Mouse (Mus musculus): ENCODE data around the gene Tmprss13. TPM values are rescaled to one million over a fixed set of nuclear protein-coding genes. Genes with fewer than 3 reads are reported as not detected.

The Tmprss13 gene
- total RNA-seq (2014; rRNA removed) (not detected in 2 replicates), polyA plus RNA-seq (2012; rRNA removed) (not detected in 2 replicates)

DNA sequence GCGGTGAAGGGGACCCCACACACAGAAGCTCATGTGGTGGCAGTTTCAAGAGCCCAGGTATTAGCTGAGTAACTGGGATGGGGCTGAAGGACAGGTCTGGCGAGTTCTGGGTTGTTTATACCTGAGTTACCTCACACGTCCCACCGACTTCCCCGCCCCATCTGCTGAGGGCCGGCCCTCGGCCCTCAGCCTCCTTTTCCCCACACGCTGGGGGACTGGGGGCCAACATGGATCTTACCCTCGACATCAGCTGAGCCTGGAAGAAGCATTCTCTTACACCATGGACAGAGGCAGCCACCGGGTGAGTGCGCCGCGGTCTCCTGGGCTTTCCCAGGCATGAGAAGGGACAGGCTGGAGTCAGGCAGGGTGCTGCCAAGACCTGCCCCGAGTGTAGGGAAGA, at the start of gene Tmprss13:
Tmprss13 (plus strand) TSS at position 246 of the 400 bp plus-strand sequence.
- Histone ChIP-seq H3K36me3 (ENCODE audit: control insufficient read depth, insufficient read depth, low read length) (no peaks in the 10 kb centered on the region), H3K9ac (ENCODE audit: low read depth, low read length) (no peak within 1 kb of the TSS), H3K79me2 (ENCODE audit: control insufficient read depth, insufficient read depth, low read length) (no peaks in the 10 kb centered on the region), H3K4me1 (ENCODE audit: control insufficient read depth, insufficient read depth, low read length) (no peaks in the 10 kb centered on the region), H3K27ac (replicated peaks; ENCODE audit: insufficient read depth, low read depth, low read length) (no peak within 1 kb of the TSS), H3K27me3 (ENCODE audit: control insufficient read depth, insufficient read depth, low read length) (no peaks in the 10 kb centered on the region), H3K4me3 (ENCODE audit: insufficient read depth, low read depth, low read length) (no peak within 1 kb of the TSS)
- no peak for TF ChIP-seq POLR2A (IDR thresholded peaks at IDR 0.05; ENCODE audit: extremely low read depth, insufficient read depth, low read length)
- no peak for TF ChIP-seq CTCF (IDR thresholded peaks at IDR 0.05; ENCODE audit: low read depth, low read length)
- no peak for DNase-seq (ENCODE audit: extremely low read depth, low read depth, low spot score)
- 21% methylated on average over 14 of the region's 14 CpGs for WGBS

GRCm38 (mm10) chr9:45272213-45272612, 46.7 kb upstream of the Tmprss13 start:
- H3K27ac ChIP-seq (replicated peaks; ENCODE audit: insufficient read depth, low read depth, low read length) = no peak overlapping the region
- DNase-seq (ENCODE audit: extremely low read depth, low read depth, low spot score) = no peak
- H3K79me2 ChIP-seq (ENCODE audit: control insufficient read depth, insufficient read depth, low read length) = 0 out of 2 replicates have a peak, but pooled peaks cover 2% of the 10 kb centered on the region
- TF ChIP-seq POLR2A (IDR thresholded peaks at IDR 0.05; ENCODE audit: extremely low read depth, insufficient read depth, low read length) (no peak), CTCF (IDR thresholded peaks at IDR 0.05; ENCODE audit: low read depth, low read length) (no peak)
- H3K9ac ChIP-seq (ENCODE audit: low read depth, low read length) = no peak overlapping the region
- peaks cover 3% of the 10 kb centered on the region; the same call in 1 of the 2 replicates for H3K27me3 ChIP-seq (ENCODE audit: control insufficient read depth, insufficient read depth, low read length)
- peaks cover 2% of the 10 kb centered on the region; the same call in 1 of the 2 replicates for H3K4me1 ChIP-seq (ENCODE audit: control insufficient read depth, insufficient read depth, low read length)
- no peaks in the 10 kb centered on the region for H3K36me3 ChIP-seq (ENCODE audit: control insufficient read depth, insufficient read depth, low read length)
- no peak overlapping the region for H3K4me3 ChIP-seq (ENCODE audit: insufficient read depth, low read depth, low read length)
- WGBS = 56% methylated on average over 5 of the region's 5 CpGs

DNA sequence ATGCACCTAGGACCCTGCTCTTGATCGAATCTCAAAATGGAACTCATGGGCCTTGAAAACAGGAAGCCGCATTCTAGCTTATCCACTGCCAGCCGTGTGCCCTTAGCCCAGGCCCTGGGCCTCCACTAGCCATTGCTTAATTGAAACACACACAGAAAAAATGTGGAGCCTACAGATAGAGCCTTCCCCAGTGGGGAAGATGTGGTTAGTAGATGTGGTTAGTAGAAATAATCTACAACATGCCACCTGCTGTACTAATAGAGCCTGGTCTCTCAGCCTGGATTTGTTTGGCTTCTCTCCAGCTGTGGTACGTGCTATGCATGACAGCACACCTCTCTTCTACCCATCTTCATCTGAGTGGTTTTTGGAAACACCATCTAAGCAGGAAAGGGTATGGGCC, 44.7 kb upstream of the Tmprss13 start:
- no peak overlapping the region for H3K4me3 ChIP-seq (ENCODE audit: insufficient read depth, low read depth, low read length)
- 78% methylated on average over 4 of the region's 4 CpGs for WGBS
- DNase-seq (ENCODE audit: extremely low read depth, low read depth, low spot score) = no peak
- H3K27me3 ChIP-seq (ENCODE audit: control insufficient read depth, insufficient read depth, low read length) = no peaks in the 10 kb centered on the region
- H3K36me3 ChIP-seq (ENCODE audit: control insufficient read depth, insufficient read depth, low read length) = no peaks in the 10 kb centered on the region
- H3K9ac ChIP-seq (ENCODE audit: low read depth, low read length) = no peak overlapping the region
- H3K79me2 ChIP-seq (ENCODE audit: control insufficient read depth, insufficient read depth, low read length) = no peaks in the 10 kb centered on the region
- TF ChIP-seq POLR2A (IDR thresholded peaks at IDR 0.05; ENCODE audit: extremely low read depth, insufficient read depth, low read length) = no peak
- no peak for TF ChIP-seq CTCF (IDR thresholded peaks at IDR 0.05; ENCODE audit: low read depth, low read length)
- H3K4me1 ChIP-seq (ENCODE audit: control insufficient read depth, insufficient read depth, low read length) = peaks cover 2% of the 10 kb centered on the region; the same call in 1 of the 2 replicates
- H3K27ac ChIP-seq (replicated peaks; ENCODE audit: insufficient read depth, low read depth, low read length) = no peak overlapping the region; the same call in 1 of the 2 replicates

DNA sequence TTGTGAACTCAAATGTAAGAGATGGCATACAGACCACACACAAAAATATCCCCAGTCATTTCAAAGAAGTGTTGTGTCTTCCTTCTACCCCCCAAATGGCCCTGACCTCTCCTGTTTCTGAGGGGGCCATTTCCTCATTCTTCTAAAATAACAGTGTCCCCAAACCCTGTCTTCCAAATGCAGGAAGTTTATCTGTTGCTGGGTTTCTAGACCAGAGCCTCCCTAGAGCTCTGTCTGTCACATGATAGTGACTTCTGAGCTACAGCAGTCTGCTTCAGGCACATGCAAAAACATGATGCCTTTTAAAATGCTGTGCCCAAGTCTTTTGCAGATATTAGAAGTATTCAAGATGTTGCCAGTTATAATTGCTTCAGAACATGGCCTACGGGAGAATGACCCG, 44.3 kb upstream of the Tmprss13 start:
- WGBS = 88% methylated on average over 2 of the region's 2 CpGs
- Histone ChIP-seq H3K4me3 (ENCODE audit: insufficient read depth, low read depth, low read length) (no peak overlapping the region), H3K79me2 (ENCODE audit: control insufficient read depth, insufficient read depth, low read length) (no peaks in the 10 kb centered on the region), H3K9ac (ENCODE audit: low read depth, low read length) (no peak overlapping the region), H3K4me1 (ENCODE audit: control insufficient read depth, insufficient read depth, low read length) (peaks cover 2% of the 10 kb centered on the region; the same call in 1 of the 2 replicates), H3K36me3 (ENCODE audit: control insufficient read depth, insufficient read depth, low read length) (no peaks in the 10 kb centered on the region), H3K27me3 (ENCODE audit: control insufficient read depth, insufficient read depth, low read length) (no peaks in the 10 kb centered on the region), H3K27ac (replicated peaks; ENCODE audit: insufficient read depth, low read depth, low read length) (no peak overlapping the region)
- no peak for TF ChIP-seq CTCF (IDR thresholded peaks at IDR 0.05; ENCODE audit: low read depth, low read length)
- TF ChIP-seq POLR2A (IDR thresholded peaks at IDR 0.05; ENCODE audit: extremely low read depth, insufficient read depth, low read length) = no peak
- no peak for DNase-seq (ENCODE audit: extremely low read depth, low read depth, low spot score)

DNA sequence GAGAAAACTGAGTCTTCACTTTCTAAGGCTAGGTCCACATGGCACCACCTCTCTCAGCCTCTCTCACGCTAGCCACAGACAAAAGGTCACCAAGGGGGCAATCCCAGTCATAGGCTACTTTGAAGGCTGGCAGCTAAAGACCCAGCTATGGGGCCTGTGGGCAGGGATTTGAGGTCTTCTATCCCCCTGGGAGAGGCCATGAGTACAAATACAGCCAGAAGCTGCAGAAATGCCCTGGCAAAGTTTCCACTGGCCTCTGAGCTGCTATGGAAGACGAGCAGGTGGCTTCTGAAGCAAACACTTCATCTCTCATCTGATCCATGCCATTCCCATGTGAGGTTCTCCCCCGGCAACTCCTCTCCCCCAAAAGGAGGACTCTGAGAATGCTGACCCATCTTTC, 38.8 kb upstream of the Tmprss13 start:
- Histone ChIP-seq H3K36me3 (ENCODE audit: control insufficient read depth, insufficient read depth, low read length) (no peaks in the 10 kb centered on the region), H3K9ac (ENCODE audit: low read depth, low read length) (no peak overlapping the region), H3K79me2 (ENCODE audit: control insufficient read depth, insufficient read depth, low read length) (no peaks in the 10 kb centered on the region), H3K4me3 (ENCODE audit: insufficient read depth, low read depth, low read length) (no peak overlapping the region), H3K4me1 (ENCODE audit: control insufficient read depth, insufficient read depth, low read length) (no peaks in the 10 kb centered on the region), H3K27me3 (ENCODE audit: control insufficient read depth, insufficient read depth, low read length) (no peaks in the 10 kb centered on the region), H3K27ac (replicated peaks; ENCODE audit: insufficient read depth, low read depth, low read length) (no peak overlapping the region)
- DNase-seq (ENCODE audit: extremely low read depth, low read depth, low spot score) = no peak
- no peak for TF ChIP-seq CTCF (IDR thresholded peaks at IDR 0.05; ENCODE audit: low read depth, low read length)
- no peak for TF ChIP-seq POLR2A (IDR thresholded peaks at IDR 0.05; ENCODE audit: extremely low read depth, insufficient read depth, low read length)
- 86% methylated on average over 3 of the region's 3 CpGs for WGBS

DNA sequence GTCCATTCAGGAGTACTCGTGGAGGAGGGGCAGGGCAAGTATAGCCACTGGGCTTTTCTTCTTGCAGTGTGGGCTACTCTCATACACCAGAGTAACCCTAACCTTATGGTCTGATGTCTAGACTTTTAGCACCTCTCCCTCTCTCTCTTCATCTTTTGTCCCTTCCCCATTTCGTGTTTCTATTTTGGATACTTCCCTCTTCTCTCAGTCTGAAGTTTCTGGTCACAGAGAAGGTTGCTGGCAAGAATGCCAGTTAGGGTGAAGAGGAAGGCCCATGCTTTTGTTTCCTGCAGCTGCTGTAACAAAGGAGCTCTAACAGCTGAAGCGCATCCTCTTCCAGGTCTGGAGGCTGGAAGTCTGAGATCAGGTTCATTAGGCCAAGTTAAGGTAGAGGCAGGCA, 38.0 kb upstream of the Tmprss13 start:
- H3K36me3 ChIP-seq (ENCODE audit: control insufficient read depth, insufficient read depth, low read length) = no peaks in the 10 kb centered on the region
- 86% methylated on average over 3 of the region's 3 CpGs for WGBS
- H3K79me2 ChIP-seq (ENCODE audit: control insufficient read depth, insufficient read depth, low read length) = no peaks in the 10 kb centered on the region
- TF ChIP-seq CTCF (IDR thresholded peaks at IDR 0.05; ENCODE audit: low read depth, low read length) (no peak), POLR2A (IDR thresholded peaks at IDR 0.05; ENCODE audit: extremely low read depth, insufficient read depth, low read length) (no peak)
- no peaks in the 10 kb centered on the region for H3K27me3 ChIP-seq (ENCODE audit: control insufficient read depth, insufficient read depth, low read length)
- H3K4me3 ChIP-seq (ENCODE audit: insufficient read depth, low read depth, low read length) = no peak overlapping the region
- no peak overlapping the region for H3K27ac ChIP-seq (replicated peaks; ENCODE audit: insufficient read depth, low read depth, low read length)
- H3K9ac ChIP-seq (ENCODE audit: low read depth, low read length) = no peak overlapping the region
- H3K4me1 ChIP-seq (ENCODE audit: control insufficient read depth, insufficient read depth, low read length) = no peaks in the 10 kb centered on the region
- DNase-seq (ENCODE audit: extremely low read depth, low read depth, low spot score) = no peak

Data from liver, adult 2 months (tissue).